Mouse (Mus musculus) liver, embryonic 11.5 days (tissue): ENCODE measurements around the gene Fxyd3. TPM values are rescaled to one million over a fixed set of nuclear protein-coding genes. Genes with fewer than 3 reads are reported as not detected.

Source experiments
- ATAC-seq: fragments of 200-750 bp; cut with Nextera tagmentation; replicated peaks from 2 replicates; pipeline ENCODE4 v1.8.0; 2017; ENCODE audit warnings: moderate number of reproducible peaks, mild to moderate bottlenecking, moderate TSS enrichment, moderate library complexity; ENCODE audit not compliant: low FRiP score
- DNase-seq: peaks from one replicate; pipeline ENCODE4 v3.0.0-alpha.2; 2017; ENCODE audit warnings: low spot score
- H3K27ac ChIP-seq: fragments of 300-500 bp; sonication (generic); 2 replicates; pipeline ENCODE4 v1.5.1; 2014; ENCODE audit warnings: mild to moderate bottlenecking, low read depth, low read length, control low read depth
- H3K27me3 ChIP-seq: fragments of 300-500 bp; sonication (generic); replicated peaks from 2 replicates; pipeline ENCODE4 v1.6.1; 2014; ENCODE audit warnings: low read length, mixed read lengths; ENCODE audit not compliant: control insufficient read depth, insufficient read depth
- H3K36me3 ChIP-seq: fragments of 300-500 bp; sonication (generic); 2 replicates; pipeline ENCODE4 v1.6.1; 2014; ENCODE audit warnings: mild to moderate bottlenecking, low read length, moderate library complexity, mixed read lengths; ENCODE audit not compliant: control insufficient read depth, insufficient read depth
- H3K4me1 ChIP-seq: fragments of 300-500 bp; sonication (generic); replicated peaks from 2 replicates; pipeline ENCODE4 v1.6.1; 2014; ENCODE audit warnings: low read length, mixed read lengths; ENCODE audit not compliant: control insufficient read depth, insufficient read depth
- H3K4me2 ChIP-seq: fragments of 300-500 bp; sonication (generic); 2 replicates; pipeline ENCODE4 v1.6.1; 2014; ENCODE audit warnings: mild to moderate bottlenecking, control low read depth, moderate library complexity
- H3K4me3 ChIP-seq: fragments of 300-500 bp; sonication (generic); 2 replicates; pipeline ENCODE4 v1.5.1; 2014; ENCODE audit warnings: low read depth, low read length, control low read depth
- H3K9ac ChIP-seq: fragments of 300-500 bp; sonication (generic); 2 replicates; pipeline ENCODE4 v1.6.1; 2014; ENCODE audit warnings: low read depth, low read length, control low read depth
- H3K9me3 ChIP-seq: fragments of 300-500 bp; sonication (generic); 2 replicates; pipeline ENCODE4 v1.6.1; 2016; ENCODE audit warnings: low read length, inconsistent platforms, mixed read lengths; ENCODE audit not compliant: control insufficient read depth
- whole genome bisulfite sequencing: fragments of 180-500 bp; shearing (Covaris S2); extraction: QIAGEN DNeasy Blood & Tissue Kit; methylation state at CpG from one replicate; pipeline ENCODE4 v1.1.7; 2014; 5-methylcytosine and 5-hydroxymethylcytosine counted together
- polyA plus RNA-seq: library from polyadenylated mRNA; unstranded; fragments of >200 nt; fragmentation: Nextera tagmentation; extraction: Ambion mirVana; gene quantifications from 2 replicates; pipeline ENCODE4 v1.2.1, GENCODE M21; 2014

Gene Fxyd3
- polyA plus RNA-seq, 1 experiment from 2014 or later = 1.2 TPM

- peaks cover 37% of the 10 kb centered on the region for H3K27me3 ChIP-seq
Measured at GRCm38 (mm10) chr7:31041023-31041407, 35.5 kb downstream of the Fxyd3 start.

GRCm38 (mm10) chr7:31040281-31041022 is 36.1 kb downstream of the Fxyd3 start:
- H3K27me3 ChIP-seq = peaks cover 37% of the 10 kb centered on the region
- no peak overlapping the region for H3K27ac ChIP-seq
- DNase-seq = no peak
- no peaks in the 10 kb centered on the region for H3K36me3 ChIP-seq
- no peaks in the 10 kb centered on the region for H3K9me3 ChIP-seq
- H3K9ac ChIP-seq = no peak overlapping the region
- no peak for ATAC-seq
- 64% methylated on average over 11 of the region's 12 CpGs for WGBS
- no peak overlapping the region for H3K4me3 ChIP-seq
- peaks cover 3% of the 10 kb centered on the region; the same call in 1 of the 2 replicates for H3K4me1 ChIP-seq
- no peak overlapping the region for H3K4me2 ChIP-seq

More at GRCm38 (mm10) chr7:31041023-31041407, 35.5 kb downstream of the Fxyd3 start:
- Histone ChIP-seq H3K36me3 (no peaks in the 10 kb centered on the region), H3K27ac (no peak overlapping the region), H3K4me1 (peaks cover 3% of the 10 kb centered on the region; the same call in 1 of the 2 replicates), H3K9me3 (no peaks in the 10 kb centered on the region), H3K9ac (no peak overlapping the region), H3K4me3 (no peak overlapping the region), H3K4me2 (peak overlapping the region; percentile 55)
- DNase-seq (no peak), ATAC-seq (no peak)
- 18% methylated on average over 8 of the region's 8 CpGs for WGBS

- no peak overlapping the region for H3K9ac ChIP-seq
- H3K27ac ChIP-seq = no peak overlapping the region
- H3K4me2 ChIP-seq = no peak overlapping the region
- 85% methylated on average over 4 of the region's 4 CpGs for WGBS
- H3K27me3 ChIP-seq = peaks cover 24% of the 10 kb centered on the region
- no peaks in the 10 kb centered on the region for H3K36me3 ChIP-seq
- ATAC-seq = no peak
- no peaks in the 10 kb centered on the region for H3K9me3 ChIP-seq
- H3K4me1 ChIP-seq = peaks cover 3% of the 10 kb centered on the region; the same call in 1 of the 2 replicates
- H3K4me3 ChIP-seq = no peak overlapping the region
- DNase-seq = no peak
Measured at GRCm38 (mm10) chr7:31039011-31039410, 37.5 kb downstream of the Fxyd3 start.

GRCm38 (mm10) chr7:31037675-31038074 is 38.8 kb downstream of the Fxyd3 start:
- H3K9ac ChIP-seq = no peak overlapping the region
- ATAC-seq = no peak
- H3K36me3 ChIP-seq = no peaks in the 10 kb centered on the region
- H3K4me2 ChIP-seq = no peak overlapping the region
- H3K4me3 ChIP-seq = no peak overlapping the region
- H3K27me3 ChIP-seq = peaks cover 17% of the 10 kb centered on the region
- H3K27ac ChIP-seq = no peak overlapping the region
- no peak for DNase-seq
- H3K4me1 ChIP-seq = peaks cover 3% of the 10 kb centered on the region; the same call in 1 of the 2 replicates
- 28% methylated on average over 2 of the region's 2 CpGs for WGBS
- no peaks in the 10 kb centered on the region for H3K9me3 ChIP-seq

- DNase-seq (no peak), ATAC-seq (no peak)
- Histone ChIP-seq H3K4me3 (no peak overlapping the region), H3K36me3 (no peaks in the 10 kb centered on the region), H3K4me1 (peaks cover 1% of the 10 kb centered on the region; the same call in 1 of the 2 replicates), H3K9ac (no peak overlapping the region), H3K27ac (no peak overlapping the region), H3K4me2 (no peak overlapping the region), H3K27me3 (peaks cover 10% of the 10 kb centered on the region), H3K9me3 (no peaks in the 10 kb centered on the region)
- WGBS = 69% methylated on average over 7 of the region's 7 CpGs
Measured at GRCm38 (mm10) chr7:31036917-31037316, 39.6 kb downstream of the Fxyd3 start.

- WGBS = 64% methylated on average over 11 of the region's 11 CpGs
- Histone ChIP-seq H3K4me1 (no peaks in the 10 kb centered on the region; the same call in 1 of the 2 replicates), H3K4me3 (no peak overlapping the region), H3K36me3 (no peaks in the 10 kb centered on the region), H3K9me3 (no peaks in the 10 kb centered on the region), H3K27me3 (peaks cover 2% of the 10 kb centered on the region), H3K9ac (0 out of 2 replicates have a peak overlapping the region, but pooled peaks have one; percentile 9), H3K27ac (no peak overlapping the region), H3K4me2 (no peak overlapping the region)
- DNase-seq (no peak), ATAC-seq (no peak)
Measured at GRCm38 (mm10) chr7:31035291-31035690, 41.2 kb downstream of the Fxyd3 start.

- Histone ChIP-seq H3K27ac (no peak overlapping the region), H3K4me3 (no peak overlapping the region), H3K27me3 (no peaks in the 10 kb centered on the region), H3K4me2 (no peak overlapping the region), H3K9me3 (no peaks in the 10 kb centered on the region), H3K36me3 (no peaks in the 10 kb centered on the region), H3K4me1 (no peaks in the 10 kb centered on the region; the same call in 1 of the 2 replicates), H3K9ac (no peak overlapping the region)
- WGBS = 57% methylated on average over 11 of the region's 11 CpGs
- DNase-seq (no peak), ATAC-seq (no peak)
Measured at GRCm38 (mm10) chr7:31034789-31035188, 41.7 kb downstream of the Fxyd3 start.

GRCm38 (mm10) chr7:31033409-31034165 is 42.9 kb downstream of the Fxyd3 start:
- Histone ChIP-seq H3K36me3 (no peaks in the 10 kb centered on the region), H3K27me3 (no peaks in the 10 kb centered on the region), H3K4me1 (no peaks in the 10 kb centered on the region; the same call in 1 of the 2 replicates), H3K27ac (no peak overlapping the region; the same call in 1 of the 2 replicates), H3K9ac (no peak overlapping the region), H3K9me3 (no peaks in the 10 kb centered on the region), H3K4me2 (no peak overlapping the region), H3K4me3 (no peak overlapping the region)
- DNase-seq = no peak
- WGBS = 43% methylated on average over 9 of the region's 9 CpGs
- ATAC-seq = 0 out of 2 replicates have a peak, but pooled peaks have one; percentile 26
